Mouse (Mus musculus) stomach, postnatal 0 days (tissue): Measurements from ENCODE around the gene Ccl21b. TPM values are rescaled to one million over a fixed set of nuclear protein-coding genes. Genes with fewer than 3 reads are reported as not detected.
"Not testable (repeated sequence)": the region's sequence is repeated elsewhere in the genome, so short reads cannot be mapped to it uniquely, and the experiment has no call there.

Experiments
- ATAC-seq: fragments of 200-750 bp; cut with Nextera tagmentation; 2 replicates; pipeline ENCODE4 v1.8.0; 2017; ENCODE audit not compliant: low FRiP score, low TSS enrichment
- DNase-seq: peaks from one replicate; pipeline ENCODE4 v3.0.0-alpha.2; 2016; ENCODE audit warnings: low spot score
- H3K27ac ChIP-seq: fragments of 300-500 bp; sonication (generic); replicated peaks from 2 replicates; pipeline ENCODE4 v1.5.1; 2014; ENCODE audit warnings: mild to moderate bottlenecking, control low read depth
- H3K27me3 ChIP-seq: fragments of 300-500 bp; sonication (generic); 2 replicates; pipeline ENCODE4 v1.6.1; 2014; ENCODE audit warnings: low read length; ENCODE audit not compliant: control insufficient read depth, insufficient read depth
- H3K36me3 ChIP-seq: fragments of 300-500 bp; sonication (generic); 2 replicates; pipeline ENCODE4 v1.6.1; 2014; ENCODE audit warnings: low read length, mixed read lengths; ENCODE audit not compliant: control insufficient read depth, insufficient read depth
- H3K4me1 ChIP-seq: fragments of 300-500 bp; sonication (generic); replicated peaks from 2 replicates; pipeline ENCODE4 v1.6.1; 2014; ENCODE audit warnings: antibody characterized with exemption; ENCODE audit not compliant: control insufficient read depth, insufficient read depth
- H3K4me2 ChIP-seq: fragments of 300-500 bp; sonication (generic); replicated peaks from 2 replicates; pipeline ENCODE4 v1.6.1; 2014; ENCODE audit warnings: low read depth, mild to moderate bottlenecking, control low read depth, moderate library complexity
- H3K4me3 ChIP-seq: fragments of 300-500 bp; sonication (generic); 2 replicates; pipeline ENCODE4 v1.5.1; 2014; ENCODE audit warnings: low read depth, low read length, control low read depth
- H3K9ac ChIP-seq: fragments of 300-500 bp; sonication (generic); 2 replicates; pipeline ENCODE4 v1.6.1; 2014; ENCODE audit warnings: mild to moderate bottlenecking, low read length, control low read depth, mixed read lengths
- H3K9me3 ChIP-seq: fragments of 300-500 bp; sonication (generic); 2 replicates; pipeline ENCODE4 v1.6.1; 2016; ENCODE audit warnings: low read length; ENCODE audit not compliant: control insufficient read depth
- WGBS: fragments of 180-500 bp; shearing (Covaris S2); extraction: QIAGEN DNeasy Blood & Tissue Kit; methylation state at CpG from one replicate; pipeline ENCODE4 v1.1.7; 2014; 5-methylcytosine and 5-hydroxymethylcytosine counted together
- polyA plus RNA-seq: library from polyadenylated mRNA; unstranded; fragments of >200 nt; fragmentation: Nextera tagmentation; extraction: Ambion mirVana; gene quantifications from 2 replicates; pipeline ENCODE4 v1.2.1, GENCODE M21; 2015

Gene Ccl21b
- 0.42 TPM in 1 of 2 replicates, not detected in the other for polyA plus RNA-seq

DNA sequence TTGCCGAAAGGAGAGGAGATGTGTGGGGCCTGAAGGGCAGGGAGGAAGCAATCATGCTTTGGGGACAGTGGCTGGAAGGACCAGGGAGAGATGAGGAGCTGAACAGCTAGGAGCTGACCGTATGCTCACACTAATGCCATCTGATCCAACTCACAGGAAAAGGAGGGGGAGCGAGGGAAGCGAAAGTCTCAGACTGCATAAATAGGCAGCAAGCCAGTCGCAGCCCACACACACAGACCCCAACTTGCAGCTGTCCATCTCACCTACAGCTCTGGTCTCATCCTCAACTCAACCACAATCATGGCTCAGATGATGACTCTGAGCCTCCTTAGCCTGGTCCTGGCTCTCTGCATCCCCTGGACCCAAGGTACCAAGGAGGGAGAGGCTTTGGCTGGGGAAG, at the start of gene Ccl21b:
Gene Ccl21b, plus strand, starts transcription at position 301 of the 400 bp plus-strand sequence.
- not testable (repeated sequence) for ATAC-seq, H3K4me2 ChIP-seq, H3K27me3 ChIP-seq, H3K9ac ChIP-seq, DNase-seq, H3K4me1 ChIP-seq, H3K9me3 ChIP-seq, H3K4me3 ChIP-seq, H3K27ac ChIP-seq, H3K36me3 ChIP-seq
- WGBS = no CpG with 5 or more reads among the region's 5 CpGs

DNA sequence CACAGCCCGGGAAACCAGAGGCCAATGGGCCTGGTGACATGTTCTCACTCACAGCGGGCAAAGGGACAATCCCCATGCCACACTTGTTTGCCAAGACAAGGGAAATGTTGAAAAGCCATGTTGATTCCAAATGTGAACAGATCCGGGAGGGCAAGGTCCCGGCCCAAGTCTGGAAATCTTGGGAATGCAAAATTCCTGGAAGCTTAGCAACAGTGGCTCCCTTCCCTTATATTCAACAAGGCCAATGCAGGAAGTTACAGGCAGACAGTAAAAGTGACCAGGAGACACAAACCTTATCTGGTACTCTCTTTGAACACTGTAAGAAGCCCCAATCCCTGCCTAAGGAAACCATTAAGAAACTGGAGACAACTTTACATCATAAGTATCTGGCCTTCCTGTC, 15.2 kb upstream of the Ccl21b start, which contains the start of gene Gm10600:
Gene Gm10600, plus strand, starts transcription at position 301 of the 400 bp plus-strand sequence.
- WGBS = no CpG with 5 or more reads among the region's 4 CpGs
- not testable (repeated sequence) for H3K9ac ChIP-seq

DNA sequence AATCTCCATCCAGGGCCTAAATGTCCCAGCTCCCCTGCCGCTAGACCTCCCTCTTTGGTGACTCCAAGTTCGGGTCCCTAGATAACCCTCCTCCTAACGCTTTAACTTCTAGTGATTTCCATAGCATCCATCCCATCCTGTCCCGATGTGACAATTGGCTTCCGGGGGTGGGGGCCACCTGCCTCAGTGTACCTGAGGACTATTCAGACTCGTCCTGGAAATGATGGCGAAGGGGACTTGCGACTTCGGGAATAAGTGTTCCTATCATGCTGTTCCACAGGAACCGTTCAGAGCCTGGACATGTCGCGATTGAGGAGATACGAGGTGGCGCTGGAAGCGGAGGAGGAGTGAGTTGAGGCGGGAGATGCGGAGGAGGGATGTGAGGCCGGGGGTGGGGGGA, 38.4 kb downstream of the Ccl21b start, which contains the start of gene Gm21953:
Gene Gm21953, plus strand, starts transcription at position 301 of the 400 bp plus-strand sequence.
- H3K27me3 ChIP-seq, H3K27ac ChIP-seq, DNase-seq, H3K9ac ChIP-seq, H3K4me1 ChIP-seq, H3K9me3 ChIP-seq, H3K36me3 ChIP-seq, H3K4me2 ChIP-seq, H3K4me3 ChIP-seq, ATAC-seq: not testable (repeated sequence)
- no CpG with 5 or more reads among the region's 18 CpGs for WGBS

More for the DNA sequence above, 15.2 kb upstream of the Ccl21b start, which contains the start of gene Gm10600:
- H3K36me3 ChIP-seq, H3K4me1 ChIP-seq, H3K4me2 ChIP-seq, H3K27me3 ChIP-seq, ATAC-seq, H3K9me3 ChIP-seq, H3K27ac ChIP-seq, H3K4me3 ChIP-seq, DNase-seq: not testable (repeated sequence)

Other genes with a start within 250 kb of the Ccl21b start
- gene Gm21093, start 221.0 kb upstream of the Ccl21b start, polyA plus RNA-seq = 0.10 TPM in 1 of 2 replicates, not detected in the other
- gene Gm3893, start 164.6 kb upstream of the Ccl21b start, polyA plus RNA-seq = not detected in 2 replicates
- gene Gm13304, start 140.9 kb upstream of the Ccl21b start, polyA plus RNA-seq = 10.0 TPM in 1 of 2 replicates, not detected in the other
- gene Gm13306, start 102.3 kb upstream of the Ccl21b start, polyA plus RNA-seq = not detected in 2 replicates
- 0.39 TPM in 1 of 2 replicates, not detected in the other for gene Gm13305, start 87.2 kb upstream of the Ccl21b start, polyA plus RNA-seq
- gene Gm10600, start 15.1 kb upstream of the Ccl21b start, polyA plus RNA-seq = not detected in 2 replicates
- not detected in 2 replicates for gene Gm21953, start 38.5 kb downstream of the Ccl21b start, polyA plus RNA-seq
- gene Fam205a3, start 62.6 kb downstream of the Ccl21b start, polyA plus RNA-seq = not detected in 2 replicates
- gene Gm21586, start 183.6 kb downstream of the Ccl21b start, polyA plus RNA-seq = not detected in 2 replicates
- gene Gm2163, start 211.0 kb downstream of the Ccl21b start, polyA plus RNA-seq = 0.05 TPM in 1 of 2 replicates, not detected in the other